Mouse (Mus musculus): ENCODE measurements around the gene Nubp1. TPM values are rescaled to one million over a fixed set of nuclear protein-coding genes. Genes with fewer than 3 reads are reported as not detected.

Gene Nubp1
- total RNA-seq, 2 experiments from 2014 or later, result 6.7 to 8.6 TPM

- ATAC-seq (replicated peaks; ENCODE audit: low FRiP score, poor library complexity, severe bottlenecking), result no peak
Measured at GRCm38 (mm10) chr16:10461178-10461577, 49.4 kb downstream of the Nubp1 start.

GRCm38 (mm10) chr16:10465011-10465681 is 53.4 kb downstream of the Nubp1 start:
- no peak for ATAC-seq (replicated peaks; ENCODE audit: low FRiP score, poor library complexity, severe bottlenecking)

- ATAC-seq (replicated peaks; ENCODE audit: low FRiP score, poor library complexity, severe bottlenecking), result no peak
Measured at GRCm38 (mm10) chr16:10467391-10468107, 55.8 kb downstream of the Nubp1 start.

GRCm38 (mm10) chr16:10468201-10468600 is 56.5 kb downstream of the Nubp1 start:
- ATAC-seq (replicated peaks; ENCODE audit: low FRiP score, poor library complexity, severe bottlenecking), result no peak

- no peak for ATAC-seq (replicated peaks; ENCODE audit: low FRiP score, poor library complexity, severe bottlenecking)
Measured at GRCm38 (mm10) chr16:10471950-10472349, 60.2 kb downstream of the Nubp1 start.

Other genes with a start within 250 kb of the Nubp1 start
- not detected in 2 replicates for gene Rpl39l, start 241.7 kb upstream of the Nubp1 start, total RNA-seq (2015; ENCODE audit: low replicate concordance)
- gene Rpl39l, start 241.7 kb upstream of the Nubp1 start, total RNA-seq (2017; ENCODE audit: low replicate concordance), result not detected in 2 replicates
- not detected in 2 replicates for gene Atf7ip2, start 219.2 kb upstream of the Nubp1 start, total RNA-seq (2015; ENCODE audit: low replicate concordance)
- gene Atf7ip2, start 219.2 kb upstream of the Nubp1 start, total RNA-seq (2017; ENCODE audit: low replicate concordance), result 1.8 TPM in 1 of 2 replicates, not detected in the other
- not detected in 2 replicates for gene Emp2, start 98.0 kb upstream of the Nubp1 start, total RNA-seq (2015; ENCODE audit: low replicate concordance)
- gene Emp2, start 98.0 kb upstream of the Nubp1 start, total RNA-seq (2017; ENCODE audit: low replicate concordance), result not detected in 2 replicates
- gene Tekt5, start 16.5 kb upstream of the Nubp1 start, total RNA-seq (2015; ENCODE audit: low replicate concordance), result not detected in 2 replicates
- gene Tekt5, start 16.5 kb upstream of the Nubp1 start, total RNA-seq (2017; ENCODE audit: low replicate concordance), result not detected in 2 replicates
- gene Tvp23a, start 35.4 kb downstream of the Nubp1 start, total RNA-seq (2015; ENCODE audit: low replicate concordance), result not detected in 2 replicates
- not detected in 2 replicates for gene Tvp23a, start 35.4 kb downstream of the Nubp1 start, total RNA-seq (2017; ENCODE audit: low replicate concordance)
- 1.0 TPM in 1 of 2 replicates, not detected in the other for gene Ciita, start 68.1 kb downstream of the Nubp1 start, total RNA-seq (2015; ENCODE audit: low replicate concordance)
- gene Ciita, start 68.1 kb downstream of the Nubp1 start, total RNA-seq (2017; ENCODE audit: low replicate concordance), result 0.70 and 2.7 TPM in 2 replicates
- gene Dexi, start 131.1 kb downstream of the Nubp1 start, total RNA-seq (2015; ENCODE audit: low replicate concordance), result 2.5 TPM in 1 of 2 replicates, not detected in the other
- 1.4 TPM in 1 of 2 replicates, not detected in the other for gene Dexi, start 131.1 kb downstream of the Nubp1 start, total RNA-seq (2017; ENCODE audit: low replicate concordance)
- gene Clec16a, start 133.4 kb downstream of the Nubp1 start, total RNA-seq (2015; ENCODE audit: low replicate concordance), result 4.0 and 6.9 TPM in 2 replicates
- gene Clec16a, start 133.4 kb downstream of the Nubp1 start, total RNA-seq (2017; ENCODE audit: low replicate concordance), result 4.6 and 5.4 TPM in 2 replicates